Comparison of ENCODE assay signal across 1 mouse cellular context in the genomic region with DNA sequence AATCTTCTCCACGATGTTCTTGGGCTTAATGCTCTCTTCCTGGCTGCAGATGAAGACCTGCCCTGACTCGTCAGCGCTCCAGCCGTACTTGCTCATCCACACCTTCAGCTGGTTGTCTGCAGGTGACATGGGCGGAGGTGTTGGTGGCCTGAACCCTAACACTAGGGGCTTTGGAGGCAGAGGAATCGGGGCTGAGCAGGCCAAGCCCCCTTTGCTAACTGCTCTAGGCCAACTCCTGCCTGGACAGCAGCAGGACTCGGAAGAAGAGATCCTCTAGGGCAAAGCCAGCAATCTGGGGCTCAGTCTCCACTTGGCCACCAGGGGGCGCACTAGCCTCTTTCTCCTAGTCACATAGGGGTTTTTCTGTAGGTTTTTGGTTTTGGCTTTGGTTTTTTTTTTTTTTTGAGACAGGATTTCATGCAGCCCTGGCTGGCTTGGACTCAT.
TF ChIP-seq lines count a peak whose summit lies in the region.

No protein-coding gene starts in this region.

TF ChIP-seq in myocyte, 11 proteins besides CTCF, POLR2A, EP300 and RAD21 (continued from another document):
- TF ChIP-seq MYOD1 (IDR thresholded peaks at IDR 0.05; ENCODE audit: control insufficient read depth in 1 of 3, insufficient read length in 2 of 3, low read depth in 2 of 3) (no peak), MAX (IDR thresholded peaks at IDR 0.05; ENCODE audit: low read depth) (no peak), MYOG (IDR thresholded peaks at IDR 0.05; ENCODE audit: control insufficient read depth in 1 of 3, insufficient read depth in 1 of 3, insufficient read length in 2 of 3, low read depth in 2 of 3) (no peak), USF1 (IDR thresholded peaks at IDR 0.05; ENCODE audit: low read depth) (no peak)
